Mouse (Mus musculus): ENCODE measurements around the gene Tmem238. TPM values are rescaled to one million over a fixed set of nuclear protein-coding genes. Genes with fewer than 3 reads are reported as not detected.

Tmem238 gene
- polyA plus RNA-seq, 1 experiment from 2014 or later, result 21.2 TPM

DNA sequence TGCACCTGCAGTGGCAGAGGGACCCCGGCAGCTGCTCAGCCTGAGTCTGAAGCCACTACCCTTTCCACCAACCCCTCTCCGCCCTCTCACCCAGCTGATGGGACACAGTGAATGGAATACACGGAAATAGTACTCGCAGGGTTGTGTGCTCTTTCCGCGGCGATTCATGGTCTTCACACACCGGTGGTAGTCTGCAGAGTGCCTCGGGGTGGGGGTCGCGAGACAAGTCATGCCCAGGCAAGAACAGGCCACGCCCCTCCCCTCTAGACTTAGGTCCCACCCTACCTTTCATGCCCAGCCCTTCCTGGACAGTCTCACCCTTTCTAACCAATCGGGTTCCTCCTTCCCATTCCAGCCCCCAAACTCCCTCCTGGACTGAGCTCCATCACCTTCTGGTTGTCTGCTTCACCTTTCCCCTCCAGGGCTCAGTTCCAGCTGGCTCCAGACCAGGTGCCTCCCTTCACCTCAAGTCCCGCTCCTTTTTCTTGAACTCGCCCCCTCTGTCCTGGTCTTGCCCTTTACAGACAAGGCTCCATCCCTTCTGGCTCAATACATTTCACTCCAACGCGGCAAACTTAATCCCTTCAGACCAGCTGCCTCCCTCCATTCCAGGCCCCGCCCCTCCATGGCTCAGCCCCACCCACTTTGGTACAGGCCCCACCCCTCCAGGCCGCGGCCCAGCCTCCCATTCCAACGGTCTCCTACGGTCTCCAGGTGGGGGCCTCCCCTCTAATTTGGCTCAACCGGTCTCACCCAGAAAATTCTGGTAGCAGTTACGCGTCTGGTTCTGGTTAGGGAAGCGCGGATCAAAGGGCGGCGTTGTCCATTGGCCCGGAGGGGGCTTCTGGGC, 37.3 kb downstream of the Tmem238 start:
- peak; percentile 88 for ATAC-seq (ENCODE audit: insufficient read depth, low FRiP score)

DNA sequence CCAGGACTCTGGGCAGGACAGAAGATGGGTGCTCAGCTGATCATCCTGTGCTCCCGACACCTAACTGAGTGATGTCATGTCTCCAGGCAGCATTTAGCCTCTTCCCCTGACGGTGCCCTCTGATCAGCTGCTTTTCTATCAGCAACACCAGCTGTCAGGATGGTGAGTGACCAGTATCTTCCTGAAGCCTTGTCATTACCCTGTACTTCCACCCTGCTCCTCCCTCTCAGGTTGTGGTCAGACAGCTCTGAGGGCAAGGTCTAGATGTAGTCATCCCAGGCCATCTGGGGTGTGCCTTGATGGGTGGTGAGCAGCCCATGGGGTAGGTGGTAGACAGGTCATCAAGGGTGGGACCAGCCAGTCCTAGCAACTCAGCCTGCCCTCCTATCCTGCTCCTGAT, 40.3 kb downstream of the Tmem238 start:
- no peak overlapping the region for H3K4me2 ChIP-seq (ENCODE audit: low read depth, low read length)
- no peaks in the 10 kb centered on the region for H3K9me3 ChIP-seq (replicated peaks; ENCODE audit: control insufficient read depth, low read length)
- peaks cover 10% of the 10 kb centered on the region; the same call in 1 of the 2 replicates for H3K36me3 ChIP-seq (ENCODE audit: control insufficient read depth, insufficient read depth, low read length)
- 81% methylated on average over 2 of the region's 2 CpGs for WGBS
- no peak overlapping the region for H3K9ac ChIP-seq (ENCODE audit: low read length)
- no peak overlapping the region for H3K27ac ChIP-seq (ENCODE audit: low read length)
- no peak for ATAC-seq (ENCODE audit: insufficient read depth, low FRiP score)
- H3K27me3 ChIP-seq (ENCODE audit: control insufficient read depth, insufficient read depth, low read length), result no peaks in the 10 kb centered on the region
- no peak overlapping the region for H3K4me3 ChIP-seq (replicated peaks; ENCODE audit: low read length)
- H3K4me1 ChIP-seq (ENCODE audit: control insufficient read depth, insufficient read depth, low read length), result peaks cover 20% of the 10 kb centered on the region

More for the DNA sequence above, 37.3 kb downstream of the Tmem238 start:
- H3K4me3 ChIP-seq (replicated peaks; ENCODE audit: low read length), result peak overlapping the region; percentile 59
- H3K27ac ChIP-seq (ENCODE audit: low read length), result peak overlapping the region; percentile 79
- H3K9me3 ChIP-seq (replicated peaks; ENCODE audit: control insufficient read depth, low read length), result no peaks in the 10 kb centered on the region
- WGBS, result 1% methylated on average over 30 of the region's 30 CpGs
- H3K27me3 ChIP-seq (ENCODE audit: control insufficient read depth, insufficient read depth, low read length), result no peaks in the 10 kb centered on the region
- peak overlapping the region; percentile 73 for H3K9ac ChIP-seq (ENCODE audit: low read length)
- H3K4me2 ChIP-seq (ENCODE audit: low read depth, low read length), result peak overlapping the region; percentile 78
- H3K36me3 ChIP-seq (ENCODE audit: control insufficient read depth, insufficient read depth, low read length), result no peaks in the 10 kb centered on the region
- peaks cover 20% of the 10 kb centered on the region for H3K4me1 ChIP-seq (ENCODE audit: control insufficient read depth, insufficient read depth, low read length)

DNA sequence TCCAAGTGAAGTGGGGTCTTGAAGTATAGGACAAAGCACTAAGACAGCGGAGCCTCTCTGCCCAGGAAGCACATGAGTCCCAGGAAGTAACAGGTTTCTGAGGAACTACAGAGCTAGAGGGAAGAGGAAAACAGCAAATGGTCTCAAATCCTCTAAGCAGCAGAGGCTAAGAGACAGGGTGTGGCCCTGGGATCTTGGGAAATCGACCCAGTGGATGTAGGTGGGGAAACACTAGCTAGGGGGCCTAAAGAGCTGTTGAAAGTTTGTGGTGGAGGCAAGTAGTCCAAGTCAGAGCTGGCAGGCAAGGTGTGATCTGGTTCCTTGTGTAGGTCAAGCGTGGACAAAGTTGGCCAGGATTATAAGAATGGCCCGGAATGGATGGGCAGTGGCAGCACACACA, 41.1 kb downstream of the Tmem238 start:
- Histone ChIP-seq H3K4me3 (replicated peaks; ENCODE audit: low read length) (no peak overlapping the region), H3K9ac (ENCODE audit: low read length) (no peak overlapping the region), H3K4me2 (ENCODE audit: low read depth, low read length) (no peak overlapping the region), H3K27ac (ENCODE audit: low read length) (no peak overlapping the region), H3K36me3 (ENCODE audit: control insufficient read depth, insufficient read depth, low read length) (peaks cover 10% of the 10 kb centered on the region; the same call in 1 of the 2 replicates), H3K4me1 (ENCODE audit: control insufficient read depth, insufficient read depth, low read length) (peaks cover 23% of the 10 kb centered on the region), H3K9me3 (replicated peaks; ENCODE audit: control insufficient read depth, low read length) (no peaks in the 10 kb centered on the region), H3K27me3 (ENCODE audit: control insufficient read depth, insufficient read depth, low read length) (no peaks in the 10 kb centered on the region)
- 65% methylated on average over 4 of the region's 4 CpGs for WGBS
- ATAC-seq (ENCODE audit: insufficient read depth, low FRiP score), result no peak

DNA sequence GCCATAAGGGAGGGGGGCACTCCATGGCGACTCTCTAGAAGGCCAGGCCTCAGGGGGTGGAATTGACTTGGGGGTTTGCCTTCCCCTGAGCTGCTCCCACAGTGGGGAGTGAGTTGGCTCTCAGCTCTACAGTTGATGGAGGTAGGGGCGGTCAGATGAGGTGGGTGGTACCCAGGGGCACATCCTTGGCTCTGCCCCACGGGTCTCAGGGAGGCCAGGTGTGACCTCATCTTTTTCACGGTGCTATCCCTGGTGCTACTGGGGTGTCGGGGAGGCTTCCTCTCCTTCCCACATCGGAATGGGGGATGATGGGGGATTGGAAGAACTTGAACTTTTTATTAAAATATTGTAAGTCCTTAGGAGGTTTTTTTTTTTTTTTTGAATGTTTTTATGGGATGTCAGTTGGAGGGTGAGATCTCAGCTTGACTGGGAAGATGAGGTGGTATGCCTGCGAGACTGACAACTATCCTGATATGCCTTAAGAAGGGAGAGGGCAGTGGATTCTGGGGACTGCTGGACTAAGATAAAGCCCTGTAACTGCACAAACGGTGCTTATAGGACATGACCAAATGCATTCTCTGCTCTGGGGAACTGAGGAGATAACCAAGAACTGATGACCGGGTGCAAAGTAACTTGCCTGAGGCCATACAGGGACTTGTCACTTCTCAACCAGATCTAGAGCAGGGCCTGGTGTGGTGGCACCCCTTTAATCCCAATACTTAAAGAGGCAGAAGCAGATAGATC, 42.1 kb downstream of the Tmem238 start:
- no peak overlapping the region for H3K27ac ChIP-seq (ENCODE audit: low read length)
- 73% methylated on average over 9 of the region's 9 CpGs for WGBS
- no peaks in the 10 kb centered on the region for H3K9me3 ChIP-seq (replicated peaks; ENCODE audit: control insufficient read depth, low read length)
- no peak overlapping the region for H3K9ac ChIP-seq (ENCODE audit: low read length)
- H3K27me3 ChIP-seq (ENCODE audit: control insufficient read depth, insufficient read depth, low read length), result no peaks in the 10 kb centered on the region
- no peak overlapping the region for H3K4me2 ChIP-seq (ENCODE audit: low read depth, low read length)
- peaks cover 23% of the 10 kb centered on the region for H3K4me1 ChIP-seq (ENCODE audit: control insufficient read depth, insufficient read depth, low read length)
- H3K4me3 ChIP-seq (replicated peaks; ENCODE audit: low read length), result no peak overlapping the region
- H3K36me3 ChIP-seq (ENCODE audit: control insufficient read depth, insufficient read depth, low read length), result peaks cover 10% of the 10 kb centered on the region; the same call in 1 of the 2 replicates
- ATAC-seq (ENCODE audit: insufficient read depth, low FRiP score), result no peak

DNA sequence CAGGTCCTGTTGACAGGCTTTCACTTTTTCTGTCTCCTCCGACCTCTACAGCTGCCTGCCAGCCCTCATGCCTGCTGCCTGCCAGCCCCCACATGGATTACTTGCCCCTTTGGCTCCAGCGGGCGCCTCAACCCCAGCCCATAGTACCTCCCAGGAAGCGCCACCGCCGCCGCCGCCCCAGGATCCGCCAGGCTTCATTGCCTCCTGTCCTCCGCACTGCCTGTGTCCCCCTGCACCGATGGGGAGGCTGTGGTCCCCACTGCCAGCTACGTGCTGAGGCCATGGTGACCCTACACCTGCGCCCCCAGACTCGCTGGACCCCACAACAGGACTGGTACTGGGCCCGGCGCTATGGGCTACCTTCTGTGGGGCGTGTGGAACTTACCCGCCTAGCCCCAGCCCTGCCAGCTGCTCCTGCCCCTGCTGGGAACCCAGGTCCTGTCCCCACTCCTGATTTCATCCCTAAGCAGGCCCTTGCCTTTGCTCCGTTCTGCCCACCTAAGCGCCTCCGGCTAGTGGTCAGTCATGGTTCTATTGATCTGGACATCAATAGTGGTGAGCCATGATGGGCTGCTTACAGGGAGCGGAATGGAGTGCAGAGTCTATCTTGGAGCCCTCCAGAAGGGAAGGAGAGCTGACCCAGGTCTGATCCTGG, 43.0 kb downstream of the Tmem238 start:
- no peak for ATAC-seq (ENCODE audit: insufficient read depth, low FRiP score)
- Histone ChIP-seq H3K27me3 (ENCODE audit: control insufficient read depth, insufficient read depth, low read length) (no peaks in the 10 kb centered on the region), H3K4me1 (ENCODE audit: control insufficient read depth, insufficient read depth, low read length) (peaks cover 23% of the 10 kb centered on the region), H3K27ac (ENCODE audit: low read length) (no peak overlapping the region), H3K9ac (ENCODE audit: low read length) (no peak overlapping the region), H3K4me3 (replicated peaks; ENCODE audit: low read length) (no peak overlapping the region), H3K36me3 (ENCODE audit: control insufficient read depth, insufficient read depth, low read length) (peaks cover 10% of the 10 kb centered on the region; the same call in 1 of the 2 replicates), H3K4me2 (ENCODE audit: low read depth, low read length) (no peak overlapping the region), H3K9me3 (replicated peaks; ENCODE audit: control insufficient read depth, low read length) (no peaks in the 10 kb centered on the region)
- WGBS, result 89% methylated on average over 22 of the region's 22 CpGs

DNA sequence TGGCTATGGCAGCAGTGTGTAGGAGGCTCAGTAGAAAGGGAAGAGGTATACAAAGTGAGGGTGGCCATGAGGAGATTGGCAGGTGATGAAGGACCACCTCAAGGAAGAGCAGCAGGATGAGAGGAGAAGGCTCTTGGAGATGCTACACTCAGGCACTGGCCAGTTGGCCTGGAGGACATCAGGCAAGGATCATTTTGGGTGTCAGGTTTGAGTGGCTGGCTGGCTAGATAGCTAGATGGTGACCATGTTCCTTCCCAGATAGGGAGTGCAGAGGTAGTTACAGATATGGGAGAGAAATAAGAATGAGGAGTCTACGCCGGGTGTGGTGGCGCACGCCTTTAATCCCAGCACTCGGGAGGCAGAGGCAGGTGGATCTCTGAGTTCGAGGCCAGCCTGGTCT, 44.6 kb downstream of the Tmem238 start:
- no peak overlapping the region for H3K4me3 ChIP-seq (replicated peaks; ENCODE audit: low read length)
- H3K9me3 ChIP-seq (replicated peaks; ENCODE audit: control insufficient read depth, low read length), result no peaks in the 10 kb centered on the region
- no peak overlapping the region for H3K4me2 ChIP-seq (ENCODE audit: low read depth, low read length)
- no peaks in the 10 kb centered on the region for H3K27me3 ChIP-seq (ENCODE audit: control insufficient read depth, insufficient read depth, low read length)
- H3K27ac ChIP-seq (ENCODE audit: low read length), result no peak overlapping the region
- H3K36me3 ChIP-seq (ENCODE audit: control insufficient read depth, insufficient read depth, low read length), result peaks cover 10% of the 10 kb centered on the region; the same call in 1 of the 2 replicates
- no peak for ATAC-seq (ENCODE audit: insufficient read depth, low FRiP score)
- H3K9ac ChIP-seq (ENCODE audit: low read length), result no peak overlapping the region
- WGBS, result over 99% methylated on average over 5 of the region's 6 CpGs
- peaks cover 26% of the 10 kb centered on the region for H3K4me1 ChIP-seq (ENCODE audit: control insufficient read depth, insufficient read depth, low read length)

DNA sequence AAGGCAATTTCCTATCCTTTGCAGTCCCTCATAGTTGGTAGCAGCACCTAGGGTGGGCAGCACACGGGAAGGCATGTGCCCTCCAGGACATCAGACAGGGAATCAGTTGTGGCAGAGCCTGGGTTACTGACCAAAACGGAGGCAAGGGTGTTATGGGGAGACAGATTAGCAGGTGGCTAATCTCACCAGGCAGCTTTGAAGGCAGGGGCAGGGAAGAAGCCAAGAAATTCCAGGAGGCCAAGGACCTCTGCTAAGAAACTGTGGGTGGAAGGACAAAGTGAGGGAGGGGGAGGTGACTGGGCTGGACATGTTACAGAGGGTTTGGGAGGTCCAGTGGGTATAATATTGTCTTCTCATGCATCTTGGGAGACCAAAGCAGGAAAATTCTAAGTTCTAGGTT, 46.1 kb downstream of the Tmem238 start:
- 52% methylated on average over 2 of the region's 2 CpGs for WGBS
- Histone ChIP-seq H3K4me1 (ENCODE audit: control insufficient read depth, insufficient read depth, low read length) (peaks cover 32% of the 10 kb centered on the region), H3K27ac (ENCODE audit: low read length) (no peak overlapping the region), H3K27me3 (ENCODE audit: control insufficient read depth, insufficient read depth, low read length) (no peaks in the 10 kb centered on the region), H3K4me3 (replicated peaks; ENCODE audit: low read length) (no peak overlapping the region), H3K9me3 (replicated peaks; ENCODE audit: control insufficient read depth, low read length) (no peaks in the 10 kb centered on the region), H3K4me2 (ENCODE audit: low read depth, low read length) (no peak overlapping the region), H3K9ac (ENCODE audit: low read length) (no peak overlapping the region), H3K36me3 (ENCODE audit: control insufficient read depth, insufficient read depth, low read length) (peaks cover 10% of the 10 kb centered on the region; the same call in 1 of the 2 replicates)
- ATAC-seq (ENCODE audit: insufficient read depth, low FRiP score), result no peak

DNA sequence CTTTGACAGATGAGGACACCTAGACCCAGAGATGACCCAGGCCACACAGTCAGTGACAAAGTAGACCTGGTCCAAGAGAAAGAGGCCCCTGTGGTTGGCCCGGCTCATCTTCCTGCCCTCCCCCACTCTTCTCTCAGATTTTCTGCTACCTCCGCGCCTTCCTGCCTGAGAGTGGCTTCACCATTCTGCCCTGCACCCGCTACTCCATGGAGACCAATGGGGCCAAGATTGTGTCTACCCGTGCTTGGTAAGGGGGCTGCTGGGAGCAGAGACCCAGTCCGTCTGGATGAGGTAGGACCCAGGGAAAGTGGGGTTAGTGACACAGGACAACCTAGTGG, 47.0 kb downstream of the Tmem238 start:
- 78% methylated on average over 6 of the region's 6 CpGs for WGBS
- no peak for ATAC-seq (ENCODE audit: insufficient read depth, low FRiP score)
- H3K27me3 ChIP-seq (ENCODE audit: control insufficient read depth, insufficient read depth, low read length), result no peaks in the 10 kb centered on the region
- H3K4me1 ChIP-seq (ENCODE audit: control insufficient read depth, insufficient read depth, low read length), result peaks cover 29% of the 10 kb centered on the region
- no peak overlapping the region; the same call in 1 of the 2 replicates for H3K9ac ChIP-seq (ENCODE audit: low read length)
- no peak overlapping the region for H3K4me2 ChIP-seq (ENCODE audit: low read depth, low read length)
- H3K9me3 ChIP-seq (replicated peaks; ENCODE audit: control insufficient read depth, low read length), result no peaks in the 10 kb centered on the region
- H3K36me3 ChIP-seq (ENCODE audit: control insufficient read depth, insufficient read depth, low read length), result peaks cover 10% of the 10 kb centered on the region; the same call in 1 of the 2 replicates
- H3K27ac ChIP-seq (ENCODE audit: low read length), result no peak overlapping the region
- H3K4me3 ChIP-seq (replicated peaks; ENCODE audit: low read length), result no peak overlapping the region

Data from stomach, embryonic 16.5 days (tissue).